Mouse (Mus musculus) heart, adult 2 months (tissue): ENCODE measurements around the gene Cpne4.

Experiments
- CTCF ChIP-seq: fragments of 200-600 bp; IDR thresholded peaks from 2 replicates; pipeline ENCODE4 v1.8.1; 2022; ENCODE audit warnings: antibody characterized with exemption, mild to moderate bottlenecking, moderate library complexity
- POLR2A ChIP-seq: fragments of 200-500 bp; IDR thresholded peaks from 2 replicates; pipeline ENCODE4 v1.6.1; 2011; ENCODE audit warnings: mild to moderate bottlenecking, low read depth, low read length, control low read depth; ENCODE audit not compliant: insufficient read depth

- no peak for TF ChIP-seq CTCF
- TF ChIP-seq POLR2A = no peak
These were observed 69.6 kb downstream of the Cpne4 start for GRCm38 (mm10) chr9:104616691-104617090.
